Mouse (Mus musculus): ENCODE measurements at regions not wholly inside any gene's neighbourhood (a gene's known extent, or its start where the extent isn't known, plus 50 kb on each side); places are given as distances from the start of the nearest gene placed in this dataset.

DNA sequence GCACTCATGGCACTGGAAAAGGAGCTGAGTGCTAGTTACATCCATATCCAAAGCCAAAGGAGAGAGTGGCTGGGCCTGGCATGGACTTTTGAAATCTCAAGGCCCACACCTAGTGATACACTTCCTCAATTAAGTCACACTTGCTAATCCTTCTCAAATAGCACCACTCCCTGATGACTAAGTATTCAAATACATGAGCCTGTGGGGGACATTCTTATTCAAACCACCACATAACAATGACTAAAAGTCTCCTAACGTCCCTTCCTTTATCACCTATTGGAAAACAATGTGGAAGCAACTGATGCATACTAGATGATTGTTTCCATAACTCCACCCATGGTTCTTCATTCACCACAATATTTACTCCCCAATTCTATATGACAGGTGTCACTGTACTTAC lies 773.4 kb downstream of the 5730522E02Rik start:
- TF ChIP-seq POLR2A (IDR thresholded peaks at IDR 0.05; ENCODE audit: low read depth, low read length) (no peak), CTCF (IDR thresholded peaks at IDR 0.05; ENCODE audit: borderline replicate concordance, insufficient read depth, low read length) (no peak)
- H3K4me3 ChIP-seq (ENCODE audit: insufficient read depth, low read length) = no peak overlapping the region

DNA sequence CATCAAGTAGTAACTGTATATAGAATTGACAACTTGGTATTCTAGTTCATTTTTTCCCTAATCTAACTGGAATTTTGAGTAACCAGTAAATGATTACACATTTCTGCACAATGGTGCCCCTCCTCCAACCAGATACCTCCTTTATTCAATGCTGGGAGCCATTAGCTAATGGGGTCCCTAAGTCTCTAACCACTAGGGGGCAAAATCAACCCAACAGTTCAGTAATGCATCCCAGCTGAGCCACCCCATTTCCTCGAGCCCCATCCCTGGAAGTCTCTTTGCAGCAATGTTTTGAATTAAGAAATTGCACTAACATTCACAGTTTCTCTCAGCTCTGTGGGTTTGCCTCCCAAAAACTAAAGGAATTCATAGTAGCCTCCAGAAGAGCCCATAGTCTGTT lies 774.9 kb downstream of the 5730522E02Rik start:
- Histone ChIP-seq H3K4me1 (ENCODE audit: control insufficient read depth, insufficient read depth, low read length) (no peaks in the 10 kb centered on the region), H3K4me3 (ENCODE audit: insufficient read depth, low read length) (no peak overlapping the region), H3K27ac (ENCODE audit: insufficient read depth, low read length) (no peak overlapping the region)
- TF ChIP-seq POLR2A (IDR thresholded peaks at IDR 0.05; ENCODE audit: low read depth, low read length) (no peak), CTCF (IDR thresholded peaks at IDR 0.05; ENCODE audit: borderline replicate concordance, insufficient read depth, low read length) (no peak)

More for the DNA sequence above, 773.4 kb downstream of the 5730522E02Rik start:
- H3K4me1 ChIP-seq (ENCODE audit: control insufficient read depth, insufficient read depth, low read length) = no peaks in the 10 kb centered on the region
- H3K27ac ChIP-seq (ENCODE audit: insufficient read depth, low read length) = no peak overlapping the region

GRCm38 (mm10) chr11:25423186-25423585 lies 787.4 kb downstream of the 5730522E02Rik start:
- TF ChIP-seq CTCF (IDR thresholded peaks at IDR 0.05; ENCODE audit: borderline replicate concordance, insufficient read depth, low read length) (no peak), POLR2A (IDR thresholded peaks at IDR 0.05; ENCODE audit: low read depth, low read length) (no peak)
- H3K27ac ChIP-seq (ENCODE audit: insufficient read depth, low read length) = no peak overlapping the region
- no peak overlapping the region for H3K4me3 ChIP-seq (ENCODE audit: insufficient read depth, low read length)
- no peaks in the 10 kb centered on the region for H3K4me1 ChIP-seq (ENCODE audit: control insufficient read depth, insufficient read depth, low read length)

DNA sequence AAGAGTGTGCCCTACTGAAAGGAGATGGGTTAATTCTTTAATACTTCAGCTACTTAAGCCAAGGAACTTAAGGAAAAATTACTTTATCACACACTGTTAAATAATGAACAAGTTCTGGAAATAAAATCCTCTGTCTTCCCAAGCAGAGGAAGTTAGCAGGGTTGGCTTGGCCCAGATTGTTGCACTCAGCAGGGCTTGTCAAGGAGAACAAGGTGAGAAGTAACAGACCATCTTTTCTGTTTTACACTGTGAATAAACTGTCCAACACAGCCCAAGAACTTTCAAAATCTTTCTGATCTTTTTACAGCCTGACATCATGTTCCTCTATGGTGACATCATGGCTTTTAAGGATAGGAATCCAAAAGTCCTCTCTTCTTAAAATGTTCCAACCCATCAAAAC lies 789.1 kb downstream of the 5730522E02Rik start:
- H3K4me3 ChIP-seq (ENCODE audit: insufficient read depth, low read length) = no peak overlapping the region
- H3K4me1 ChIP-seq (ENCODE audit: control insufficient read depth, insufficient read depth, low read length) = no peaks in the 10 kb centered on the region
- no peak overlapping the region for H3K27ac ChIP-seq (ENCODE audit: insufficient read depth, low read length)
- no peak for TF ChIP-seq CTCF (IDR thresholded peaks at IDR 0.05; ENCODE audit: borderline replicate concordance, insufficient read depth, low read length)
- no peak for TF ChIP-seq POLR2A (IDR thresholded peaks at IDR 0.05; ENCODE audit: low read depth, low read length)

GRCm38 (mm10) chr11:25410403-25411090 lies 800.0 kb downstream of the 5730522E02Rik start:
- Histone ChIP-seq H3K4me3 (ENCODE audit: insufficient read depth, low read length) (no peak overlapping the region), H3K27ac (ENCODE audit: insufficient read depth, low read length) (no peak overlapping the region)
- TF ChIP-seq CTCF (IDR thresholded peaks at IDR 0.05; ENCODE audit: borderline replicate concordance, insufficient read depth, low read length) (no peak), POLR2A (IDR thresholded peaks at IDR 0.05; ENCODE audit: low read depth, low read length) (no peak)

DNA sequence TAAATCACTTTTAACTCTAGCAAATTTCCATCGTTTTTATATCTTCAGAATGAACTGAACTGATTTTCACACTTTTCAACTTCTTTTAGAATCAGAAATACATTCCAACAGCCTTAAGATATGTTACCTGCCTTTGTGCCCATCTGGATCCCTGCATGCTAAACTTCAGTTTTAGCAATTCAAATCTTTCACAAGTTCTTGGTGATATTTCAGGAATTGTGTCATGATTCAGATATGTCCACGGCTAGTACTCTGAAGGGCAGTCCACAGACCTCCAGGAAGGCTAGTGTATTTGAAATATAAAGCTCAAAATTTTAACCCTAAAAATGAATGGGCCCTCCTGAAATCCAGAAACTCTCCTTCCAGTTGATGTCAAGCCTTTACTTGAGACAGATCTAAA lies 818.9 kb downstream of the 5730522E02Rik start:
- no peak overlapping the region for H3K27ac ChIP-seq (ENCODE audit: insufficient read depth, low read length)
- H3K4me1 ChIP-seq (ENCODE audit: control insufficient read depth, insufficient read depth, low read length) = no peaks in the 10 kb centered on the region
- H3K4me3 ChIP-seq (ENCODE audit: insufficient read depth, low read length) = no peak overlapping the region
- TF ChIP-seq CTCF (IDR thresholded peaks at IDR 0.05; ENCODE audit: borderline replicate concordance, insufficient read depth, low read length) (no peak), POLR2A (IDR thresholded peaks at IDR 0.05; ENCODE audit: low read depth, low read length) (no peak)

More at GRCm38 (mm10) chr11:25410403-25411090, 800.0 kb downstream of the 5730522E02Rik start:
- H3K4me1 ChIP-seq (ENCODE audit: control insufficient read depth, insufficient read depth, low read length) = no peaks in the 10 kb centered on the region

- no peak overlapping the region for H3K27ac ChIP-seq (ENCODE audit: insufficient read depth, low read length)
- no peak overlapping the region for H3K4me3 ChIP-seq (ENCODE audit: insufficient read depth, low read length)
- H3K4me1 ChIP-seq (ENCODE audit: control insufficient read depth, insufficient read depth, low read length) = no peaks in the 10 kb centered on the region
- TF ChIP-seq CTCF (IDR thresholded peaks at IDR 0.05; ENCODE audit: borderline replicate concordance, insufficient read depth, low read length) = no peak
- TF ChIP-seq POLR2A (IDR thresholded peaks at IDR 0.05; ENCODE audit: low read depth, low read length) = no peak
Observed at GRCm38 (mm10) chr11:25367111-25367510, 843.5 kb downstream of the 5730522E02Rik start.

DNA sequence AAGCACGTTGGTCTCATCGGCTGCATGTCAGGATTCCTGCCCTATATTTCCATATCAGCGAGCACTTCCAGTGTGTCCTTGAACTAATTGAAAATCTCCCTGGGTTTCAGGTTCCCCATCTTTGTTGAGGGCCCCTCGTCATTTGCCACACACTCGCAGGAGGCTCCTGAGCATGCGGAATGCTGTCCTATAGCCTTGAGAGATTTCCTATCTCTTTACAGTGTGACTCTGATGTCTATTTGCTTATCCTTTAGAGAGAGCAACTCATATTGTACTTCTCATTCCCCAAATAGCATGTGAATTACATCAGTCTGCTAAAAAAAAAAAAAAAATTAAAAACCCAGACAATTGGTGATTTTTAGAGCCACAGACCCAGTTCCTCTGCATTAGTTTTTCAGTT lies 845.1 kb downstream of the 5730522E02Rik start:
- TF ChIP-seq CTCF (IDR thresholded peaks at IDR 0.05; ENCODE audit: borderline replicate concordance, insufficient read depth, low read length) = no peak
- no peak for TF ChIP-seq POLR2A (IDR thresholded peaks at IDR 0.05; ENCODE audit: low read depth, low read length)
- no peak overlapping the region for H3K4me3 ChIP-seq (ENCODE audit: insufficient read depth, low read length)
- no peaks in the 10 kb centered on the region for H3K4me1 ChIP-seq (ENCODE audit: control insufficient read depth, insufficient read depth, low read length)
- no peak overlapping the region for H3K27ac ChIP-seq (ENCODE audit: insufficient read depth, low read length)

DNA sequence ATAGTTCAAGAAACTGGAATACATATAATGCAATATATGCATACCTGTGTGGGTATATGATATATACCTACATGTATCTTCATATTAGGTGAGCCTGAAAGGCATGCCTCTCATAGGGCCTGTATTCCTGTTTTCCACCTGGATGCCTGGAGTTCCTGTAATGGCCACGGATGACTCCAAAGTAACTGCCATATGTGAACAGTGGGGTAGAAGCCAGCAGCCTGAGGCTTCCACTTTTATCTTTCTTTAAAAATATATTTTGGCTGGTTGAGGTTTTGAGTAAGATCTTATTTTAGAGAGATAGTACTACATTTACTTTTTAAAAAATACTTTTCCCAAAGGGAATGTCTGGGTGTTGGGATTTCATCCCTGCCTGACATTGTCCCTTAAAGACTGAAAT lies 850.8 kb downstream of the 5730522E02Rik start:
- H3K27ac ChIP-seq (ENCODE audit: insufficient read depth, low read length) = no peak overlapping the region
- H3K4me1 ChIP-seq (ENCODE audit: control insufficient read depth, insufficient read depth, low read length) = no peaks in the 10 kb centered on the region; the same call in 1 of the 2 replicates
- no peak for TF ChIP-seq POLR2A (IDR thresholded peaks at IDR 0.05; ENCODE audit: low read depth, low read length)
- TF ChIP-seq CTCF (IDR thresholded peaks at IDR 0.05; ENCODE audit: borderline replicate concordance, insufficient read depth, low read length) = no peak
- no peak overlapping the region for H3K4me3 ChIP-seq (ENCODE audit: insufficient read depth, low read length)

- no peak for TF ChIP-seq CTCF (IDR thresholded peaks at IDR 0.05; ENCODE audit: borderline replicate concordance, insufficient read depth, low read length)
- no peak for TF ChIP-seq POLR2A (IDR thresholded peaks at IDR 0.05; ENCODE audit: low read depth, low read length)
- Histone ChIP-seq H3K27ac (ENCODE audit: insufficient read depth, low read length) (no peak overlapping the region), H3K4me3 (ENCODE audit: insufficient read depth, low read length) (no peak overlapping the region), H3K4me1 (ENCODE audit: control insufficient read depth, insufficient read depth, low read length) (no peaks in the 10 kb centered on the region; the same call in 1 of the 2 replicates)
Observed at GRCm38 (mm10) chr11:25357717-25358411, 852.7 kb downstream of the 5730522E02Rik start.
